Mouse (Mus musculus) heart, postnatal 4 days (tissue): Measurements from ENCODE around the gene Lmf1. TPM values are rescaled to one million over a fixed set of nuclear protein-coding genes. Genes with fewer than 3 reads are reported as not detected.

Source experiments
- DNase-seq: peaks from one replicate; pipeline ENCODE4 v3.0.0; 2021
- total RNA-seq, 2 experiments: library from RNA; stranded (reverse); gene quantifications; 2 replicates each; pipeline ENCODE4 v1.2.3; 2021

Lmf1 gene
- total RNA-seq, 2 experiments from 2014 or later: 26.2 to 27.6 TPM

GRCm38 (mm10) chr17:25711136-25711535 is 132.3 kb downstream of the Lmf1 start:
- no peak for DNase-seq

Other genes starting within 250 kb of the Lmf1 start
- gene Tpsab1, start 233.5 kb upstream of the Lmf1 start, total RNA-seq: 1 to 10 TPM; 3.9 to 6.7 TPM
- gene Tpsb2, start 212.8 kb upstream of the Lmf1 start, total RNA-seq: 10 to 100 TPM; 11.1 to 15.7 TPM
- gene Tpsg1, start 209.8 kb upstream of the Lmf1 start, total RNA-seq: under 1 TPM in 1 of 2 experiments, not detected in 1; 0.24 TPM
- gene Cacna1h, start 145.3 kb upstream of the Lmf1 start, total RNA-seq: 10 to 100 TPM; 14.5 to 19.1 TPM
- gene Tekt4, start 124.5 kb upstream of the Lmf1 start, total RNA-seq: under 1 TPM in 1 of 2 experiments, not detected in 1; 0.26 TPM
- not detected for gene Sstr5, start 81.8 kb upstream of the Lmf1 start, total RNA-seq
- gene Sox8, start 8.4 kb upstream of the Lmf1 start, total RNA-seq: under 1 TPM; 0.45 to 0.48 TPM
- 1 to 10 TPM in 1 of 2 experiments, not detected in 1; 2.3 TPM for gene Gng13, start 138.1 kb downstream of the Lmf1 start, total RNA-seq
- 10 to 100 TPM; 12.6 to 13.6 TPM for gene Chtf18, start 148.3 kb downstream of the Lmf1 start, total RNA-seq
- gene Rpusd1, start 148.6 kb downstream of the Lmf1 start, total RNA-seq: 1 to 10 TPM; 5.4 to 6.6 TPM
- gene Mslnl, start 157.0 kb downstream of the Lmf1 start, total RNA-seq: not detected
- 10 to 100 TPM; 38.4 to 43.3 TPM for gene Msln, start 175.3 kb downstream of the Lmf1 start, total RNA-seq
- gene Narfl, start 194.7 kb downstream of the Lmf1 start, total RNA-seq: 10 to 100 TPM; 41.7 to 46.9 TPM
- 10 to 100 TPM; 27.8 to 29.4 TPM for gene Haghl, start 206.6 kb downstream of the Lmf1 start, total RNA-seq
- not detected for gene Ccdc78, start 207.5 kb downstream of the Lmf1 start, total RNA-seq
- gene Fam173a, start 213.8 kb downstream of the Lmf1 start, total RNA-seq: 10 to 100 TPM; 41.0 to 44.2 TPM
- 1 to 10 TPM in 1 of 2 experiments, under 1 TPM in 1; 0.86 to 1.2 TPM for gene AC134908.4, start 216.6 kb downstream of the Lmf1 start, total RNA-seq
- 10 to 100 TPM; 48.4 to 49.3 TPM for gene Metrn, start 218.1 kb downstream of the Lmf1 start, total RNA-seq
- 1 to 10 TPM in 1 of 2 experiments, under 1 TPM in 1; 0.93 to 1.2 TPM for gene Fbxl16, start 230.0 kb downstream of the Lmf1 start, total RNA-seq
- gene Wdr24, start 244.5 kb downstream of the Lmf1 start, total RNA-seq: 10 to 100 TPM in 1 of 2 experiments, 1 to 10 TPM in 1; 10.0 to 12.3 TPM
- 10 to 100 TPM; 34.7 to 37.4 TPM for gene Jmjd8, start 249.8 kb downstream of the Lmf1 start, total RNA-seq